Mouse (Mus musculus) R1 (cell line): ENCODE measurements at regions not wholly inside any gene's neighbourhood (a gene's known extent, or its start where the extent isn't known, plus 50 kb on each side); places are given as distances from the start of the nearest gene placed in this dataset.

Experiments used
- DNase-seq: peaks from one replicate; pipeline ENCODE4 v3.0.0-alpha.2; 2018; ENCODE audit warnings: low read depth, low spot score

- no peak for DNase-seq
These were observed 938.1 kb downstream of the 4930444P10Rik start for GRCm38 (mm10) chr1:15155046-15155445.

- DNase-seq: no peak
These were observed 939.2 kb downstream of the 4930444P10Rik start for GRCm38 (mm10) chr1:15153952-15154351.

- DNase-seq: no peak
These were observed 949.1 kb downstream of the 4930444P10Rik start for GRCm38 (mm10) chr1:15143922-15144591.

- no peak for DNase-seq
These were observed 974.7 kb downstream of the 4930444P10Rik start for GRCm38 (mm10) chr1:15118462-15118861.

- peak; percentile 10 for DNase-seq
These were observed 981.7 kb downstream of the 4930444P10Rik start for GRCm38 (mm10) chr1:15111420-15111819.

- DNase-seq: no peak
These were observed 1022.8 kb downstream of the 4930444P10Rik start for GRCm38 (mm10) chr1:15070331-15070730.

GRCm38 (mm10) chr1:15034047-15034446 is 1059.1 kb downstream of the 4930444P10Rik start:
- no peak for DNase-seq

GRCm38 (mm10) chr1:15018460-15018779 is 1074.7 kb downstream of the 4930444P10Rik start:
- no peak for DNase-seq

- DNase-seq: peak; percentile 33
These were observed 1075.3 kb downstream of the 4930444P10Rik start for GRCm38 (mm10) chr1:15017689-15018459.

- peak; percentile 51 for DNase-seq
These were observed 1085.3 kb downstream of the 4930444P10Rik start for GRCm38 (mm10) chr1:15007663-15008344.

GRCm38 (mm10) chr1:14995348-14995747 is 1097.8 kb downstream of the 4930444P10Rik start:
- no peak for DNase-seq

- DNase-seq: peak; percentile 49
These were observed 1112.9 kb downstream of the 4930444P10Rik start for GRCm38 (mm10) chr1:14980093-14980711.
